Mouse (Mus musculus) heart, postnatal 10 days (tissue): ENCODE measurements around the gene Spire2. TPM values are rescaled to one million over a fixed set of nuclear protein-coding genes. Genes with fewer than 3 reads are reported as not detected.
A peak's percentile ranks its signal among the peaks of the same experiment; 100 is the strongest.

Experiments used
- DNase-seq, 2 experiments: peaks; one replicate each; pipeline ENCODE4 v3.0.0; 2021
- intact Hi-C: fragments of 180-260 bp; cut with DNase I; formaldehyde crosslinking; loops from one replicate; pipeline ENCODE4 v1.15.1; 2025
- total RNA-seq, 2 experiments: library from RNA; stranded (reverse); gene quantifications; 2 replicates each; pipeline ENCODE4 v1.2.3; 2021

Spire2 gene
- total RNA-seq, 2 experiments from 2014 or later: 0.26 to 0.32 TPM

GRCm38 (mm10) chr8:123375701-123376100 is 43.2 kb downstream of the Spire2 start:
- DNase-seq: no peak
- intact Hi-C loops: loop anchor here (2.0 kb wide), 1 partner anchor 67 kb away; no protein-coding TSS in a partner anchor

GRCm38 (mm10) chr8:123376106-123376505 is 43.6 kb downstream of the Spire2 start:
- DNase-seq: no peak
- intact Hi-C loops: no loop called here

- intact Hi-C loops: no loop called here
- DNase-seq: no peak
Measured at GRCm38 (mm10) chr8:123381711-123382110, 49.2 kb downstream of the Spire2 start.

- intact Hi-C loops: no loop called here
Measured at GRCm38 (mm10) chr8:123382516-123382915, 50.0 kb downstream of the Spire2 start.

GRCm38 (mm10) chr8:123384883-123385540 is 52.5 kb downstream of the Spire2 start:
- intact Hi-C loops: no loop called here
- peak in 1 of 2 experiments; percentile 55 for DNase-seq

More at GRCm38 (mm10) chr8:123382516-123382915, 50.0 kb downstream of the Spire2 start:
- DNase-seq: no peak

GRCm38 (mm10) chr8:123387041-123387440 is 54.5 kb downstream of the Spire2 start:
- DNase-seq: no peak
- intact Hi-C loops: no loop called here

- intact Hi-C loops: no loop called here
- DNase-seq: no peak
Measured at GRCm38 (mm10) chr8:123387801-123388200, 55.3 kb downstream of the Spire2 start.

GRCm38 (mm10) chr8:123389026-123389425 is 56.5 kb downstream of the Spire2 start:
- no peak for DNase-seq
- intact Hi-C loops: no loop called here

GRCm38 (mm10) chr8:123398308-123398707 is 65.8 kb downstream of the Spire2 start:
- DNase-seq: peak in 1 of 2 experiments; percentile 35
- intact Hi-C loops: no loop called here

GRCm38 (mm10) chr8:123401936-123402335 is 69.4 kb downstream of the Spire2 start:
- intact Hi-C loops: no loop called here
- no peak for DNase-seq

GRCm38 (mm10) chr8:123402730-123403326 is 70.3 kb downstream of the Spire2 start:
- peak; percentile 61 to 64 for DNase-seq
- intact Hi-C loops: no loop called here

GRCm38 (mm10) chr8:123404521-123404920 is 72.0 kb downstream of the Spire2 start:
- intact Hi-C loops: no loop called here
- no peak for DNase-seq

GRCm38 (mm10) chr8:123406786-123407185 is 74.3 kb downstream of the Spire2 start, which contains the start of gene Mc1r:
TSS of gene Mc1r (plus strand) at chr8:123407107.
- intact Hi-C loops: no loop called here

GRCm38 (mm10) chr8:123407612-123408011 is 75.1 kb downstream of the Spire2 start:
- intact Hi-C loops: no loop called here

More at GRCm38 (mm10) chr8:123406786-123407185, 74.3 kb downstream of the Spire2 start, which contains the start of gene Mc1r:
- peak; percentile 53 to 74 for DNase-seq

GRCm38 (mm10) chr8:123408586-123409544 is 76.4 kb downstream of the Spire2 start:
- no peak for DNase-seq
- intact Hi-C loops: no loop called here

More at GRCm38 (mm10) chr8:123407612-123408011, 75.1 kb downstream of the Spire2 start:
- DNase-seq: no peak

GRCm38 (mm10) chr8:123410049-123410587 is 77.6 kb downstream of the Spire2 start:
- intact Hi-C loops: no loop called here
- peak; percentile 77 for DNase-seq

GRCm38 (mm10) chr8:123410788-123411187 is 78.3 kb downstream of the Spire2 start:
- intact Hi-C loops: no loop called here
- DNase-seq: no peak

- intact Hi-C loops: no loop called here
- DNase-seq: peak; percentile 45 to 50
Measured at GRCm38 (mm10) chr8:123411246-123411645, 78.7 kb downstream of the Spire2 start, which contains the start of gene Tubb3. TSS of gene Tubb3 (plus strand) at chr8:123411424.

- DNase-seq: no peak
- intact Hi-C loops: no loop called here
Measured at GRCm38 (mm10) chr8:123411781-123412327, 79.3 kb downstream of the Spire2 start.

- intact Hi-C loops: no loop called here
- no peak for DNase-seq
Measured at GRCm38 (mm10) chr8:123412560-123413170, 80.2 kb downstream of the Spire2 start.
